Mouse (Mus musculus): ENCODE measurements at regions not wholly inside any gene's neighbourhood (a gene's known extent, or its start where the extent isn't known, plus 50 kb on each side); places are given as distances from the start of the nearest gene placed in this dataset.

- Histone ChIP-seq H3K4me1 (no peaks in the 10 kb centered on the region), H3K27ac (replicated peaks) (no peak overlapping the region), H3K36me3 (no peaks in the 10 kb centered on the region), H3K4me3 (replicated peaks) (no peak overlapping the region), H3K27me3 (no peaks in the 10 kb centered on the region), H3K4me2 (replicated peaks) (no peak overlapping the region), H3K9me3 (replicated peaks) (no peaks in the 10 kb centered on the region), H3K9ac (no peak overlapping the region)
- ATAC-seq (ENCODE audit: insufficient number of reproducible peaks, low FRiP score, low TSS enrichment, low read depth): no peak
- WGBS: 80% methylated on average over 1 of the region's 1 CpGs
Measured at GRCm38 (mm10) chr13:44437709-44438108, 291.6 kb upstream of the Jarid2 start.

GRCm38 (mm10) chr13:44441061-44441460 lies 288.2 kb upstream of the Jarid2 start:
- no peak overlapping the region for H3K9ac ChIP-seq
- ATAC-seq (ENCODE audit: insufficient number of reproducible peaks, low FRiP score, low TSS enrichment, low read depth): no peak
- H3K4me1 ChIP-seq: no peaks in the 10 kb centered on the region
- no peaks in the 10 kb centered on the region for H3K9me3 ChIP-seq (replicated peaks)
- no peaks in the 10 kb centered on the region for H3K36me3 ChIP-seq
- 87% methylated on average over 3 of the region's 3 CpGs for WGBS
- no peaks in the 10 kb centered on the region for H3K27me3 ChIP-seq
- H3K4me3 ChIP-seq (replicated peaks): no peak overlapping the region
- no peak overlapping the region for H3K27ac ChIP-seq (replicated peaks)
- no peak overlapping the region for H3K4me2 ChIP-seq (replicated peaks)

DNA sequence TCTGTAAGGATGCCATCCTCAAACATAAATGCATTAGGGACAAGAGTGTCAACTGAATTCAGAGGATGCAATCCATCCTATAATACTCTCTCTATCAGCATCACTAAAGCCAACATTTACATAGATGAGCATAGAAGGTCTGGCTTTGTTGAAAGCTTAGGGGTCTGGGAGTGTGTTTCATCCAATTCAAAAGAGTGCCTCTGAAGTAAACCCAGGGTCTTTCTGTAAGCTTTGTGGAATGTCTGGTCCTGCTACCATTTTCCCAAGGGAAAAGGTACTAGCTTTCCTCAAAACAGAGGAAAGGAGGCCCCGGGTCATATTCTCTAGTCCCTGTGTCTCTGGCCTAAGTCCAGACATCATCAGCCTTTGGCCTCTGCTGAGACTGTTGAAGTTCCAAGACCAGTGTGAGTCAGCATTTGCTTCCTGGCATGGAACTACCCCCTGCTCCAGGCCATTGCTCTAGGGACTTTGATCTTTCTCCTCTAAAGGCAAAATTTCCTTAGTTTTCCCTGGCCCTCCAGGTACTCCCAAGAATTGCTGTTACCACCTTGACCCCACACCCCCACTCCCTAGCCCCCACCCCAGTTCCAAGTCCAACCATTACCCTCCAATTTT lies 280.0 kb upstream of the Jarid2 start:
- ATAC-seq (ENCODE audit: insufficient number of reproducible peaks, low FRiP score, low TSS enrichment, low read depth): no peak
- H3K4me3 ChIP-seq (replicated peaks): no peak overlapping the region
- no peaks in the 10 kb centered on the region for H3K27me3 ChIP-seq
- no peak overlapping the region for H3K4me2 ChIP-seq (replicated peaks)
- 69% methylated on average over 1 of the region's 1 CpGs for WGBS
- H3K9me3 ChIP-seq (replicated peaks): no peaks in the 10 kb centered on the region
- H3K27ac ChIP-seq (replicated peaks): no peak overlapping the region
- no peaks in the 10 kb centered on the region for H3K36me3 ChIP-seq
- no peak overlapping the region for H3K9ac ChIP-seq
- H3K4me1 ChIP-seq: peaks cover 12% of the 10 kb centered on the region

- Histone ChIP-seq H3K9ac (no peak overlapping the region), H3K36me3 (no peaks in the 10 kb centered on the region), H3K4me2 (replicated peaks) (no peak overlapping the region), H3K4me3 (replicated peaks) (no peak overlapping the region), H3K9me3 (replicated peaks) (no peaks in the 10 kb centered on the region), H3K27me3 (no peaks in the 10 kb centered on the region), H3K4me1 (peaks cover 20% of the 10 kb centered on the region), H3K27ac (replicated peaks) (no peak overlapping the region)
- ATAC-seq (ENCODE audit: insufficient number of reproducible peaks, low FRiP score, low TSS enrichment, low read depth): no peak
- 90% methylated on average over 5 of the region's 5 CpGs for WGBS
Measured at GRCm38 (mm10) chr13:44451224-44451623, 278.1 kb upstream of the Jarid2 start.

- Histone ChIP-seq H3K36me3 (no peaks in the 10 kb centered on the region), H3K4me3 (replicated peaks) (no peak overlapping the region), H3K4me2 (replicated peaks) (no peak overlapping the region), H3K9ac (no peak overlapping the region), H3K9me3 (replicated peaks) (no peaks in the 10 kb centered on the region), H3K27ac (replicated peaks) (no peak overlapping the region), H3K27me3 (no peaks in the 10 kb centered on the region), H3K4me1 (peaks cover 20% of the 10 kb centered on the region)
- no peak for ATAC-seq (ENCODE audit: insufficient number of reproducible peaks, low FRiP score, low TSS enrichment, low read depth)
- WGBS: 42% methylated on average over 7 of the region's 7 CpGs
Measured at GRCm38 (mm10) chr13:44453131-44453530, 276.1 kb upstream of the Jarid2 start.

- H3K9me3 ChIP-seq (replicated peaks): no peaks in the 10 kb centered on the region
Measured at GRCm38 (mm10) chr13:44454136-44454535, 275.1 kb upstream of the Jarid2 start.

DNA sequence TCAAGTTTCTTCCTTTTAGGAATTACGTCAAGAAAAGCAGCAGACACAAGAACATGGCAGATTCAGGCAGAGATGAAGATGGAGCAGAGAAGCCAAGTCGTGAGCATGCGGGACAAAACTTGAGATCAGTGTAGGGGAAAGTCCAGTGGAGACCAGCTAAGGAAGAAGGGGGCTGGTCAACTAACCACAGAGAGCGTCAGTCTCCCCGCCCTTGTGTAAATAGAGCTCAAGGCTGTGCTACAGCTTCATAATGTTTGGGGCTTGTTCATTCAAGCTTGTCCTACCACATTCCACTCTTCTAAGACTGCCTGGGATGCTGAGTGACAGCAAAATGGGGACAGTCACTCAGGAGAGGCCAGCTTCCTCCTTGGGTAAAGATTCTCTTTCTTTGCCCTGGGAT lies 274.1 kb upstream of the Jarid2 start:
- peaks cover 20% of the 10 kb centered on the region for H3K4me1 ChIP-seq
- 63% methylated on average over 5 of the region's 5 CpGs for WGBS

More at GRCm38 (mm10) chr13:44454136-44454535, 275.1 kb upstream of the Jarid2 start:
- 20% methylated on average over 9 of the region's 9 CpGs for WGBS
- Histone ChIP-seq H3K4me3 (replicated peaks) (no peak overlapping the region), H3K27me3 (no peaks in the 10 kb centered on the region), H3K9ac (no peak overlapping the region), H3K4me2 (replicated peaks) (peak overlapping the region; percentile 11), H3K36me3 (no peaks in the 10 kb centered on the region), H3K27ac (replicated peaks) (no peak overlapping the region), H3K4me1 (peaks cover 20% of the 10 kb centered on the region)
- no peak for ATAC-seq (ENCODE audit: insufficient number of reproducible peaks, low FRiP score, low TSS enrichment, low read depth)

DNA sequence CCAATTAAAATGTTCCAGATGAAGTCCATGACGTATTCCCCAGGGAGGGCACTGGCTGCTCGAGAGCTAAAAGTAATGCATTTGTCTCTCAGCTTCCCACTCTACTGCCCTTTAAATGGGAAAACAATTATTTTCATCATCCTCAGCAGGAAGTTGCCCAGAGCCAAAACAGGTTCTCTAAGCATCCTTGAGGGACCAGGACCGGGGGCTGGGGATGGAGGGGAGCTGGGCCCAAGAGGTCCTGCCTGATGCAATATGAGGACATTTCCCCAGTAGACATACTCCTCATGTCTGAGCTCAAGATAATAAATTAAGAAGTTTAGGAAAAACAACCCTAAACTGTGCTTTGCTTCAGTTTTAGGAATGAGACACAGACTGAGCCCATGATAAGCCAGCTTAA lies 270.5 kb upstream of the Jarid2 start:
- H3K9ac ChIP-seq: no peak overlapping the region
- no peaks in the 10 kb centered on the region for H3K9me3 ChIP-seq (replicated peaks)
- H3K27ac ChIP-seq (replicated peaks): no peak overlapping the region
- 57% methylated on average over 3 of the region's 3 CpGs for WGBS
- no peak overlapping the region for H3K4me3 ChIP-seq (replicated peaks)
- no peak for ATAC-seq (ENCODE audit: insufficient number of reproducible peaks, low FRiP score, low TSS enrichment, low read depth)
- H3K27me3 ChIP-seq: no peaks in the 10 kb centered on the region
- no peaks in the 10 kb centered on the region for H3K36me3 ChIP-seq
- peaks cover 14% of the 10 kb centered on the region for H3K4me1 ChIP-seq
- H3K4me2 ChIP-seq (replicated peaks): no peak overlapping the region

More for the DNA sequence above, 274.1 kb upstream of the Jarid2 start:
- no peak for ATAC-seq (ENCODE audit: insufficient number of reproducible peaks, low FRiP score, low TSS enrichment, low read depth)
- no peaks in the 10 kb centered on the region for H3K36me3 ChIP-seq
- no peaks in the 10 kb centered on the region for H3K27me3 ChIP-seq
- H3K9ac ChIP-seq: no peak overlapping the region
- no peaks in the 10 kb centered on the region for H3K9me3 ChIP-seq (replicated peaks)
- H3K4me3 ChIP-seq (replicated peaks): no peak overlapping the region
- no peak overlapping the region for H3K4me2 ChIP-seq (replicated peaks)
- H3K27ac ChIP-seq (replicated peaks): no peak overlapping the region

GRCm38 (mm10) chr13:44459148-44459547 lies 270.1 kb upstream of the Jarid2 start:
- 52% methylated on average over 4 of the region's 4 CpGs for WGBS
- Histone ChIP-seq H3K27me3 (no peaks in the 10 kb centered on the region), H3K4me2 (replicated peaks) (no peak overlapping the region), H3K9me3 (replicated peaks) (no peaks in the 10 kb centered on the region), H3K27ac (replicated peaks) (no peak overlapping the region), H3K4me1 (peaks cover 10% of the 10 kb centered on the region), H3K9ac (no peak overlapping the region), H3K36me3 (no peaks in the 10 kb centered on the region), H3K4me3 (replicated peaks) (no peak overlapping the region)
- ATAC-seq (ENCODE audit: insufficient number of reproducible peaks, low FRiP score, low TSS enrichment, low read depth): no peak

DNA sequence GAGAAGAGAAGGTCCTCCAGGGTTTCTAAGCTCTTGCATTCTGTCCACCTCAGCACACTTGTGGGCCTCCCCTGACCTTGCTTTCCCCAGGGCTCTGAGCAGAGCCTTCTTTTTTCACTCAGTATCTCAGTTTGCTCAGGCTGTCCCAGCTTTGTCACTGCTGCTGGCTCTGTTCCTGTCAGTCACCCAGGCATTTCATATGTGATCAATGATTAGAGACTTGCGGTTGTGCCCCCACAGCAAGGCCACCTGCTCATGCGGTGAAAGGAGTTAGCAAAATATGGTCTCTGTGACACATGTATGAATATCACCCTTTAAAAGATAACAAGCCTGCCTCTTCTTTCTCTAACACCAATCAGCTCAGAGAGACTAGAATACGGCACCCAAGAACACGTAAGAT lies 265.6 kb upstream of the Jarid2 start:
- 93% methylated on average over 4 of the region's 4 CpGs for WGBS
- H3K36me3 ChIP-seq: no peaks in the 10 kb centered on the region

GRCm38 (mm10) chr13:44465567-44465966 lies 263.7 kb upstream of the Jarid2 start:
- no peak overlapping the region for H3K9ac ChIP-seq
- WGBS: 78% methylated on average over 7 of the region's 7 CpGs
- ATAC-seq (ENCODE audit: insufficient number of reproducible peaks, low FRiP score, low TSS enrichment, low read depth): no peak

More for the DNA sequence above, 265.6 kb upstream of the Jarid2 start:
- H3K4me3 ChIP-seq (replicated peaks): no peak overlapping the region
- no peaks in the 10 kb centered on the region for H3K27me3 ChIP-seq
- ATAC-seq (ENCODE audit: insufficient number of reproducible peaks, low FRiP score, low TSS enrichment, low read depth): no peak
- no peak overlapping the region for H3K4me2 ChIP-seq (replicated peaks)
- H3K4me1 ChIP-seq: no peaks in the 10 kb centered on the region
- no peak overlapping the region for H3K27ac ChIP-seq (replicated peaks)
- no peak overlapping the region for H3K9ac ChIP-seq
- no peaks in the 10 kb centered on the region for H3K9me3 ChIP-seq (replicated peaks)

DNA sequence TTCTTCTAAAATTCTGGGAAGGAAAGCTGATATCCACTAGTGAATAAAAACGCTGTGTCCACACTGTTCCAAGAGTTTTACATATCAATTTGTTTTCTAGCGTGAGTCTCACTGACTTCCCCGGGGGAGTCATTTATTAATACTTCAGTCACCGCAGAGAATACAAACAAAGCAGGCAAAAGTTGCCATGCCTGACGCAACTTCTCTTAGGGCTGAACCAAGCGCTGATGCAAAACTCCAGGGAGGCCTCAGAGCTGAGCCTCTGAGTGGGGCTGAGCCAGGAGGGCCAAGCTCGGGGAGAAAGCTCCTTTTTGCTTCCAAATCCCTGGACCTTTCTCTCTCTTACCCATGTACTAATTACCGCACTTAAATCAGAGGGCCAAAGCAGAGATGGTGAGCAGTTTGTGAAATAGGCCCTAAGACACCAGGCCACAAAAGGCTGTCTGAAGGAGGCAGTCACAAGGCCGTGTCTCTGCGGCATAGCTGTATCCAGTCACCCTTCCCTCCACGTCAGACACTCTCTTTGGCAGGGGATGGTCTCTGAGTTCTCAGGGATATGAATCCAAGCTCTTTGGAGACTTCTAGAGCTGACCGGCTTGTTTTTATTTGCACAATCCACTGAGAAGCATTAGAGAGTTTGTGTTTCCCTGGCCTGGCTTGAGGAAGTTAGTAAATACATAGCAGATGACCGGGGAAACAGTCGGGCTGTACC lies 260.2 kb upstream of the Jarid2 start:
- H3K9ac ChIP-seq: no peak overlapping the region
- H3K27ac ChIP-seq (replicated peaks): peak overlapping the region; percentile 55; the same call in 1 of the 2 replicates
- 56% methylated on average over 14 of the region's 14 CpGs for WGBS

More at GRCm38 (mm10) chr13:44465567-44465966, 263.7 kb upstream of the Jarid2 start:
- peaks cover 6% of the 10 kb centered on the region for H3K4me1 ChIP-seq
- no peaks in the 10 kb centered on the region for H3K27me3 ChIP-seq
- H3K27ac ChIP-seq (replicated peaks): no peak overlapping the region
- H3K4me2 ChIP-seq (replicated peaks): no peak overlapping the region
- no peaks in the 10 kb centered on the region for H3K9me3 ChIP-seq (replicated peaks)
- no peaks in the 10 kb centered on the region for H3K36me3 ChIP-seq
- H3K4me3 ChIP-seq (replicated peaks): no peak overlapping the region

More for the DNA sequence above, 260.2 kb upstream of the Jarid2 start:
- H3K4me3 ChIP-seq (replicated peaks): no peak overlapping the region
- no peaks in the 10 kb centered on the region for H3K9me3 ChIP-seq (replicated peaks)
- peaks cover 13% of the 10 kb centered on the region for H3K4me1 ChIP-seq
- H3K27me3 ChIP-seq: no peaks in the 10 kb centered on the region
- ATAC-seq (ENCODE audit: insufficient number of reproducible peaks, low FRiP score, low TSS enrichment, low read depth): no peak; the same call in 1 of the 2 replicates
- H3K4me2 ChIP-seq (replicated peaks): no peak overlapping the region
- no peaks in the 10 kb centered on the region for H3K36me3 ChIP-seq

Data from embryonic facial prominence, embryonic 15.5 days (tissue).